Mouse (Mus musculus) neural tube, embryonic 14.5 days (tissue): ENCODE results near the gene Nav2. TPM values are rescaled to one million over a fixed set of nuclear protein-coding genes. Genes with fewer than 3 reads are reported as not detected.

Experiments
- ATAC-seq: fragments of 200-750 bp; cut with Nextera tagmentation; 2 replicates; pipeline ENCODE4 v1.8.0; 2017; ENCODE audit warnings: low read depth, mild to moderate bottlenecking, moderate TSS enrichment, moderate library complexity
- H3K27ac ChIP-seq: fragments of 300-500 bp; sonication (generic); 2 replicates; pipeline ENCODE4 v1.5.1; 2014; ENCODE audit warnings: low read depth, mild to moderate bottlenecking, control low read depth, low read length, moderate library complexity, mixed read lengths
- H3K27me3 ChIP-seq: fragments of 300-500 bp; sonication (generic); 2 replicates; pipeline ENCODE4 v1.6.1; 2014; ENCODE audit warnings: low read length; ENCODE audit not compliant: control insufficient read depth, insufficient read depth
- H3K36me3 ChIP-seq: fragments of 300-500 bp; sonication (generic); 2 replicates; pipeline ENCODE4 v1.6.1; 2014; ENCODE audit warnings: low read length, mixed read lengths; ENCODE audit not compliant: control insufficient read depth, insufficient read depth
- H3K4me1 ChIP-seq: fragments of 300-500 bp; sonication (generic); 2 replicates; pipeline ENCODE4 v1.6.1; 2014; ENCODE audit warnings: low read length; ENCODE audit not compliant: control insufficient read depth, insufficient read depth
- H3K4me2 ChIP-seq: fragments of 300-500 bp; sonication (generic); 2 replicates; pipeline ENCODE4 v1.6.1; 2014; ENCODE audit warnings: mild to moderate bottlenecking, low read depth, low read length, control low read depth
- H3K4me3 ChIP-seq: fragments of 300-500 bp; sonication (generic); 2 replicates; pipeline ENCODE4 v1.5.1; 2014; ENCODE audit warnings: low read depth, low read length, control low read depth, mixed read lengths
- H3K9ac ChIP-seq: fragments of 300-500 bp; sonication (generic); replicated peaks from 2 replicates; pipeline ENCODE4 v1.6.1; 2014; ENCODE audit warnings: low read depth, mild to moderate bottlenecking, control low read depth, low read length, mixed read lengths
- H3K9me3 ChIP-seq: fragments of 300-500 bp; sonication (generic); 2 replicates; pipeline ENCODE4 v1.6.1; 2016; ENCODE audit warnings: low read length; ENCODE audit not compliant: control insufficient read depth
- WGBS: fragments of 180-500 bp; shearing (Covaris S2); extraction: QIAGEN DNeasy Blood & Tissue Kit; methylation state at CpG from one replicate; pipeline ENCODE4 v1.1.7; 2014; 5-methylcytosine and 5-hydroxymethylcytosine counted together
- polyA plus RNA-seq: library from polyadenylated mRNA; unstranded; fragments of >200 nt; fragmentation: Nextera tagmentation; extraction: Ambion mirVana; gene quantifications from 2 replicates; pipeline ENCODE4 v1.2.1, GENCODE M21; 2014

The Nav2 gene
- polyA plus RNA-seq, 1 experiment from 2014 or later, result 36.5 TPM

DNA sequence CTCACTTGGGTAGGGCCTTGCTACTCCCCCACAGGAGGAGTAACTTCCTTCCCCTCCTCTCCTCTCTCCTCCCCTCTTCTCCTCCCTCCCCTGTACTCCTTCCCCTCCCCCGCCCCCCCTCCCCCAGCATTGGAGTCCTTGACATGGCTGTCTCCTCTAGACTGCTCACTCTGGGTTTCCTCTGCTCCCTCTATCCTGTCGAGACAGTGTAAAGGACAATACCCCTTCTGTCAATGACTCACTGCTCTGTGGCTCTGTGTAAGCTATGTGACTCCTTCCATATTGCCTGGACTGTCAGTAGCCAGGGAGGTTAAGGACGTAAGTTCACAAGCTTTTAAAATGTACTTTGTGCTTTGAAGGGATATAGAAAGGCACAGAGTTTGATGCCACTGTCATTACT lies 460.5 kb downstream of the Nav2 start:
- no peak overlapping the region for H3K27ac ChIP-seq
- H3K27me3 ChIP-seq, result no peaks in the 10 kb centered on the region
- H3K9ac ChIP-seq, result no peak overlapping the region
- H3K4me3 ChIP-seq, result no peak overlapping the region
- no peak for ATAC-seq
- 34% methylated on average over 2 of the region's 3 CpGs for WGBS
- H3K4me2 ChIP-seq, result no peak overlapping the region
- H3K9me3 ChIP-seq, result no peaks in the 10 kb centered on the region
- peaks cover 9% of the 10 kb centered on the region; the same call in 1 of the 2 replicates for H3K4me1 ChIP-seq
- H3K36me3 ChIP-seq, result no peaks in the 10 kb centered on the region

DNA sequence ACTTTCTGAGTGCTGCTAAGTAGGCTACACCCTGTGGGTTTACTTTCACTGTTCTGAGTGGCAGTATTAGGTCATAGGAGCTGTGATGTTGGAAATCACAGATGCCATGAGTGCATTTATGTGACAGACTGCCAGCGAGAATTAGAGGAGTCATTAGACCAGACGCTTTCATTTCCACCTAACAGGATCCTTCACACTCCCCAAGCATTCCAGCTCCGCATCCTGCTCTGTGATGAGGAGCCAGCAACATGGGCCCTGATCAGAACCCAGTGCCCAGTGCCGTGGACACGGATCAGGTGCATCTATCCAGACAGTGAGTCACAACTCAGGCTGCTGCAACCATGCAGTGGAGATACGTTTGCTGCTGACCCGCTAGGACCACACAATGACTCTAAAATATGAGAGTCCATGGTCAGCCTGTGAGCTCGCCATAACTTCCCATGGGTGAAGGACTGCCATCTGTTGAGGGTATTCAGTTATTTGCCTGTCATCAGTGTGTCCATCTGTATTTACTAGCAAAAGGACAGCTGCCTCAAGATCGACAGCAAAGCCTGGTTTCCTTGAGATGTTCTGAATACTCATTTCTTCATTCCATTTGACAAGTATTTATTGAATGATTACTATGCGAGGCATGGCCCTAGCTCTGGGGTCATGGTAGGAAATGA lies 461.4 kb downstream of the Nav2 start:
- no peaks in the 10 kb centered on the region for H3K27me3 ChIP-seq
- peaks cover 14% of the 10 kb centered on the region; the same call in 1 of the 2 replicates for H3K4me1 ChIP-seq
- no peak overlapping the region for H3K4me2 ChIP-seq
- WGBS, result 83% methylated on average over 10 of the region's 10 CpGs
- H3K9me3 ChIP-seq, result no peaks in the 10 kb centered on the region
- no peaks in the 10 kb centered on the region for H3K36me3 ChIP-seq
- H3K27ac ChIP-seq, result no peak overlapping the region
- no peak for ATAC-seq
- H3K9ac ChIP-seq, result no peak overlapping the region
- no peak overlapping the region for H3K4me3 ChIP-seq

DNA sequence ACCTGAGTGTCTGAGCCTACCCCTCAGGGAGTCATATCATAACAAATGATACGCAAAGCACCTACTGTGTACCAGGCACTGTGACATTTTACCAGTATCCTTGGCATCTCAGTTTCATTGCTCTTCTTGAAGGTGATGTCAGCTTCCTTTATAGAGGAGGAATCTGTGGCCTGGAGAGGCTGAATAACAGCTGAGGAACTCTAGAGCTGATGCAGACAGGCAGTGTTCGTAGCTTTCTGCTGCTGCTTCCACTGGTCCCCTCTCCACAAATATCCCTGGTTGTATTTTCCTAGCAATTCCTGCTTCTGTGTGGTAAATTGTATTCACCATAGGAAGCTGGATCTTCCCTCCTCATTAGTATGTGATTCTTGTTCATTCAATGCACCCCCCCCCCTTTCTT lies 462.8 kb downstream of the Nav2 start:
- Histone ChIP-seq H3K4me3 (no peak overlapping the region), H3K9me3 (no peaks in the 10 kb centered on the region), H3K27me3 (no peaks in the 10 kb centered on the region), H3K9ac (no peak overlapping the region), H3K4me1 (peaks cover 20% of the 10 kb centered on the region; the same call in 1 of the 2 replicates), H3K27ac (no peak overlapping the region; the same call in 1 of the 2 replicates), H3K36me3 (no peaks in the 10 kb centered on the region), H3K4me2 (no peak overlapping the region)
- no peak for ATAC-seq
- WGBS, result 82% methylated on average over 2 of the region's 2 CpGs

DNA sequence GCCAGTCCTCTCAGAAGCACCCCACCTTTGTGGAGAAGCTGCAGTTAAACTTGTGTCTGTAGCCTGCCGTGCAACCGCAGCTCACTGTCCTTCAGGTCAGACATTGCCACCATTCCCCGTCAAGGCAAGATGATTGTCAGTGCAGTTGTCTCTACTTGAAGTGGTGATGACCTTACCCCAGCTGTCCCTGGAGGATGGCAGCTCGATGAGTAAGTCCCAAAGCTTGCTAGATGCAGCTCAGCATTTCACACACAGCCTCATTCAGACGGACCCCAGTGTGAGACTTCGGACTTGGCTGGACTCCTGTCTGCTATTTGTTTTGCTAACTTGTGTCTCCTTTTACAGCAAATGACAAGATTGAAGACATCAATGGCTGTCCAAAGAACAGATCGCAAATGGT lies 463.5 kb downstream of the Nav2 start:
- Histone ChIP-seq H3K36me3 (no peaks in the 10 kb centered on the region), H3K9ac (no peak overlapping the region), H3K4me1 (peaks cover 20% of the 10 kb centered on the region; the same call in 1 of the 2 replicates), H3K9me3 (no peaks in the 10 kb centered on the region), H3K27me3 (no peaks in the 10 kb centered on the region), H3K4me3 (no peak overlapping the region), H3K27ac (no peak overlapping the region), H3K4me2 (no peak overlapping the region)
- WGBS, result 76% methylated on average over 7 of the region's 7 CpGs
- no peak for ATAC-seq

GRCm38 (mm10) chr7:49373173-49373572 lies 464.7 kb downstream of the Nav2 start:
- Histone ChIP-seq H3K36me3 (no peaks in the 10 kb centered on the region), H3K27ac (peak overlapping the region; percentile 28; the same call in 1 of the 2 replicates), H3K4me3 (no peak overlapping the region), H3K9ac (no peak overlapping the region), H3K27me3 (no peaks in the 10 kb centered on the region), H3K4me1 (peaks cover 20% of the 10 kb centered on the region; the same call in 1 of the 2 replicates), H3K4me2 (no peak overlapping the region), H3K9me3 (no peaks in the 10 kb centered on the region)
- 69% methylated on average over 1 of the region's 1 CpGs for WGBS
- ATAC-seq, result no peak

DNA sequence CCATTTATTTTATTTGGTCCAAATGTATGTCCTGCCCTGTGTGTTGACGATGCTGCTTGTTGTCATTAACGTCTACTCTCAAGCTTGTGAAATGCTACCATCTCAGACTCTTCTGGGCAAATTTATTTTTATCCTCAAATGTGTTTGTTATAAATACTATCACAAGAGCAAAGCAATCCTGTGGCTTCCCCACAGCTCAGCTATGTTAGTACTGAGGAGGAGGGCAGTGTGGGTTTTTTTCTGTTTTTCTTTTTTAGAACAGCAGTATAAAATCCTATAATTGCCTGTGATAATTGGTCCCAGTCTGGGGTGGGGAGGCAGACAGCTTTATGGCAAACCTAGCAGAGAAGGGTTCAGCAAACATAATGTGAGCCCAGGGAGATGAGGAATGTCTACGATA lies 465.1 kb downstream of the Nav2 start:
- peaks cover 20% of the 10 kb centered on the region; the same call in 1 of the 2 replicates for H3K4me1 ChIP-seq
- WGBS, result 35% methylated on average over 3 of the region's 3 CpGs
- peak; percentile 12; the same call in 1 of the 2 replicates for ATAC-seq

DNA sequence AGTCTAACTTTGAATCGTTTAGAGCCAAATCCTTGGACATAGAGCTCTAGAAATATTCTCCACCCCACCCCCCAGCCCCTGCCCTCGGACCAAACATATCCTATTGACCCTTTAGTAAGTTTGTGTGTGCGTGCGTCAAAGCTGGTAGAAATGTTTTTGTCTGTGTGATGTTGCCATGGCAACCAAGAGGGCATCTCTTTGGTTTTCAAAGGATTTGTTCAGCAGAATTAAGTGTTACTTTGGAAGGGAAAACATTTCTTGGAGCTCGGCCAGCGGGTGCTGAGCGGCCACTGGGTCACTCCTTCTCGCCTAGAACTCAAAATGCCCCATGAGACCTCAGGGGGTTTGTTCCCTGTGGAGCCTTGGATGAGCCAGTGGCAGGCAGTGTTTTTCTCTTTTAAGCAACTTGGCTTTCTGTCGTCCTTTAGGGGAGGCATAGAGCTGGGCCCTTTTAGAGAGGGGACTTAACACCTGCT lies 467.0 kb downstream of the Nav2 start:
- ATAC-seq, result no peak
- H3K4me3 ChIP-seq, result no peak overlapping the region
- no peaks in the 10 kb centered on the region for H3K27me3 ChIP-seq
- no peaks in the 10 kb centered on the region for H3K36me3 ChIP-seq
- WGBS, result 10% methylated on average over 9 of the region's 9 CpGs
- no peak overlapping the region for H3K27ac ChIP-seq
- no peak overlapping the region for H3K4me2 ChIP-seq
- H3K4me1 ChIP-seq, result peaks cover 20% of the 10 kb centered on the region; the same call in 1 of the 2 replicates
- H3K9me3 ChIP-seq, result no peaks in the 10 kb centered on the region
- no peak overlapping the region for H3K9ac ChIP-seq

More for the DNA sequence above, 465.1 kb downstream of the Nav2 start:
- peak overlapping the region; percentile 34; the same call in 1 of the 2 replicates for H3K27ac ChIP-seq
- H3K9ac ChIP-seq, result no peak overlapping the region
- H3K9me3 ChIP-seq, result no peaks in the 10 kb centered on the region
- no peak overlapping the region for H3K4me2 ChIP-seq
- H3K4me3 ChIP-seq, result no peak overlapping the region
- H3K36me3 ChIP-seq, result no peaks in the 10 kb centered on the region
- no peaks in the 10 kb centered on the region for H3K27me3 ChIP-seq

DNA sequence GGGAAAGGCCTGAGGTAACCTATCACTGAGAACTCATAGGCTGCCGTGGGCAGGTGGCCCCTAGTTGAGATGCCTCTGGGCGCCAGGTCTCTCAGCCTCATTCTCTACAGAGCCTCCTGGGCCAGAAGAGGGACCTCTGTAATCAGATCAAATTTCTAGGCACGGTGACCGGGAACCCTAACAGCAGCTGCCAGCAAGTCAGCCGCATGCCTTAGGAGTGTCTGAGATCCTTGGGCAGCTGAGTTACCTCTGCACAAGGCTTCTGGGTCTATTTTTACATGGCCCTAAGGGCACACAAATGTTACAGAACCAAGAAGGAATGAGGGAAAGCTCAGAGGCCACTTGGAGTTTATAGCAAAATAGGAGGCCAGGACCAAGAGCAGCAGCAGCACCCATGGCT lies 470.1 kb downstream of the Nav2 start:
- no peak overlapping the region for H3K9ac ChIP-seq
- H3K9me3 ChIP-seq, result no peaks in the 10 kb centered on the region
- WGBS, result 77% methylated on average over 5 of the region's 5 CpGs
- ATAC-seq, result no peak
- 0 out of 2 replicates have a peak, but pooled peaks cover 14% of the 10 kb centered on the region for H3K4me1 ChIP-seq
- no peaks in the 10 kb centered on the region for H3K36me3 ChIP-seq
- H3K27me3 ChIP-seq, result no peaks in the 10 kb centered on the region
- H3K4me3 ChIP-seq, result no peak overlapping the region
- H3K27ac ChIP-seq, result no peak overlapping the region
- no peak overlapping the region for H3K4me2 ChIP-seq

- no peak for ATAC-seq
- no peak overlapping the region for H3K4me3 ChIP-seq
- H3K4me1 ChIP-seq, result no peaks in the 10 kb centered on the region
- H3K9me3 ChIP-seq, result no peaks in the 10 kb centered on the region
- no peaks in the 10 kb centered on the region for H3K27me3 ChIP-seq
- 90% methylated on average over 9 of the region's 9 CpGs for WGBS
- no peak overlapping the region for H3K9ac ChIP-seq
- no peak overlapping the region for H3K27ac ChIP-seq
- H3K4me2 ChIP-seq, result no peak overlapping the region
- no peaks in the 10 kb centered on the region for H3K36me3 ChIP-seq
Measured at GRCm38 (mm10) chr7:49380940-49381339, 472.4 kb downstream of the Nav2 start.
